Mouse (Mus musculus): ENCODE measurements at regions not wholly inside any gene's neighbourhood (a gene's known extent, or its start where the extent isn't known, plus 50 kb on each side); places are given as distances from the start of the nearest gene placed in this dataset.
A peak's percentile ranks its signal among the peaks of the same experiment; 100 is the strongest.

- H3K27me3 ChIP-seq (ENCODE audit: insufficient read depth, low read length) = no peaks in the 10 kb centered on the region
- ATAC-seq (ENCODE audit: extremely low read depth, insufficient number of reproducible peaks, low FRiP score, poor library complexity, severe bottlenecking) (no peak), DNase-seq (ENCODE audit: low spot score) (no peak)
- no peaks in the 10 kb centered on the region for H3K4me1 ChIP-seq (ENCODE audit: insufficient read depth, low read depth, low read length)
- peaks cover 11% of the 10 kb centered on the region for H3K9me3 ChIP-seq (replicated peaks)
- no peak overlapping the region for H3K4me3 ChIP-seq (ENCODE audit: low read depth, low read length)
- no peak for TF ChIP-seq GATA2 (IDR thresholded peaks at IDR 0.05; ENCODE audit: borderline replicate concordance, low read depth, low read length)
- no peak for TF ChIP-seq CTCF (IDR thresholded peaks at IDR 0.05; ENCODE audit: low read depth, low read length)
- no peak for TF ChIP-seq POLR2AphosphoS5 (IDR thresholded peaks at IDR 0.05; ENCODE audit: insufficient replicate concordance, low read depth, low read length)
- no peak for TF ChIP-seq GATA1 (IDR thresholded peaks at IDR 0.05; ENCODE audit: borderline replicate concordance, low read length)
- no peaks in the 10 kb centered on the region for H3K36me3 ChIP-seq (replicated peaks)
These were observed 315.4 kb upstream of the Dnajc24 start for GRCm38 (mm10) chr2:106318695-106319266.

DNA sequence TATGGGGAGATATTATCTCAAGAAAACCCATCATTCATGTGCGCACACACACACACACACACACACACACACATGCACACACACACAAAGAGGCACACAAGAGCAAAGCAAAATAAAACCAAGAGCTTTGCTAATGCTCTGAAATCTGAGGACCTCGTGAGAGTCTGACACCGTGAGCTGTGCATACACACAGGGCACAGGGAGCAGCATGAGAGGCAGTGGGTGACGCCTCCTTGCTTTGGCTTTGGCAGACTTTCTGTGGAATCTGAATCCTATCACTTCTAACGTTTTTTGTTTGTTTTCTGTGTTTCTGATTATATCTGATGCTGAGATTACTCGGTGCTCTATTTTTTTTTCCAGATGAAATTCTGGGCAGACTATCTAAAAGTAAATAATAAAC is 343.4 kb upstream of the Dnajc24 start:
- ATAC-seq (ENCODE audit: extremely low read depth, insufficient number of reproducible peaks, low FRiP score, poor library complexity, severe bottlenecking) = no peak

DNA sequence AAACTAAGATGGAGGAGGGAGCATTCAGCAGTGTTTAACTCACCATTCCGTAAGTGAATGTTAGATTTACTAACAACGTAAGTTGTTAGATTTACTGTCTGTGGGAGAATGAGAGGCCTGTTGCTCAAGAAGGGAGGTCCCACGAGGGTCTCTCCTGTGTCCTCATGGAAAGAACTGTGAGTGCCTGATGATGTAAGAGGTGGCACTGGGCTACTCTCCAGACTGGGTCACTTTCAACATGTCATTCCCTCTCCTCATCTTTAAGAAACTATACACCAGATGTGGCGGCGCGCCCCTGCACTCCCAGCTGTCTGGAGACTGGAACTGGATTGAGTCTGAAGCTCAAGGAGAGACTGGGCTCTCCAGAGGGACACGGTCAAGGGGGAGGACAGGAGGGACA is 343.9 kb upstream of the Dnajc24 start:
- no peak for DNase-seq (ENCODE audit: low spot score)
- TF ChIP-seq GATA1 (IDR thresholded peaks at IDR 0.05; ENCODE audit: borderline replicate concordance, low read length) = no peak
- TF ChIP-seq CTCF (IDR thresholded peaks at IDR 0.05; ENCODE audit: low read depth, low read length) = no peak
- no peak for TF ChIP-seq TAL1 (conservative IDR thresholded peaks at IDR 0.05; ENCODE audit: low read depth, low read length)
- no peak for TF ChIP-seq POLR2AphosphoS5 (IDR thresholded peaks at IDR 0.05; ENCODE audit: insufficient replicate concordance, low read depth, low read length)
- TF ChIP-seq GATA2 (IDR thresholded peaks at IDR 0.05; ENCODE audit: borderline replicate concordance, low read depth, low read length) = no peak
- no peak for ATAC-seq (ENCODE audit: extremely low read depth, insufficient number of reproducible peaks, low FRiP score, poor library complexity, severe bottlenecking)
- Histone ChIP-seq H3K9me3 (replicated peaks) (peaks cover 17% of the 10 kb centered on the region), H3K27me3 (ENCODE audit: insufficient read depth, low read length) (no peaks in the 10 kb centered on the region), H3K36me3 (replicated peaks) (no peaks in the 10 kb centered on the region), H3K4me3 (ENCODE audit: low read depth, low read length) (no peak overlapping the region), H3K4me1 (ENCODE audit: insufficient read depth, low read depth, low read length) (no peaks in the 10 kb centered on the region)

More for the DNA sequence above, 343.4 kb upstream of the Dnajc24 start:
- Histone ChIP-seq H3K4me3 (ENCODE audit: low read depth, low read length) (no peak overlapping the region), H3K9me3 (replicated peaks) (peaks cover 18% of the 10 kb centered on the region), H3K36me3 (replicated peaks) (no peaks in the 10 kb centered on the region), H3K27me3 (ENCODE audit: insufficient read depth, low read length) (no peaks in the 10 kb centered on the region), H3K4me1 (ENCODE audit: insufficient read depth, low read depth, low read length) (no peaks in the 10 kb centered on the region)
- TF ChIP-seq GATA2 (IDR thresholded peaks at IDR 0.05; ENCODE audit: borderline replicate concordance, low read depth, low read length) = no peak
- no peak for TF ChIP-seq GATA1 (IDR thresholded peaks at IDR 0.05; ENCODE audit: borderline replicate concordance, low read length)
- TF ChIP-seq POLR2AphosphoS5 (IDR thresholded peaks at IDR 0.05; ENCODE audit: insufficient replicate concordance, low read depth, low read length) = no peak
- no peak for TF ChIP-seq TAL1 (conservative IDR thresholded peaks at IDR 0.05; ENCODE audit: low read depth, low read length)
- no peak for TF ChIP-seq CTCF (IDR thresholded peaks at IDR 0.05; ENCODE audit: low read depth, low read length)
- DNase-seq (ENCODE audit: low spot score) = no peak

- H3K36me3 ChIP-seq (replicated peaks) = no peaks in the 10 kb centered on the region
- H3K4me1 ChIP-seq (ENCODE audit: insufficient read depth, low read depth, low read length) = no peaks in the 10 kb centered on the region
- peaks cover 10% of the 10 kb centered on the region for H3K9me3 ChIP-seq (replicated peaks)
- no peak; the same call in 1 of the 2 replicates for ATAC-seq (ENCODE audit: extremely low read depth, insufficient number of reproducible peaks, low FRiP score, poor library complexity, severe bottlenecking)
- TF ChIP-seq CTCF (IDR thresholded peaks at IDR 0.05; ENCODE audit: low read depth, low read length) (no peak), POLR2AphosphoS5 (IDR thresholded peaks at IDR 0.05; ENCODE audit: insufficient replicate concordance, low read depth, low read length) (no peak), TAL1 (conservative IDR thresholded peaks at IDR 0.05; ENCODE audit: low read depth, low read length) (no peak), GATA2 (IDR thresholded peaks at IDR 0.05; ENCODE audit: borderline replicate concordance, low read depth, low read length) (no peak), GATA1 (IDR thresholded peaks at IDR 0.05; ENCODE audit: borderline replicate concordance, low read length) (no peak)
- no peak for DNase-seq (ENCODE audit: low spot score)
- H3K27me3 ChIP-seq (ENCODE audit: insufficient read depth, low read length) = no peaks in the 10 kb centered on the region
- H3K4me3 ChIP-seq (ENCODE audit: low read depth, low read length) = no peak overlapping the region
These were observed 337.5 kb upstream of the Mpped2 start for GRCm38 (mm10) chr2:106355565-106355964.

DNA sequence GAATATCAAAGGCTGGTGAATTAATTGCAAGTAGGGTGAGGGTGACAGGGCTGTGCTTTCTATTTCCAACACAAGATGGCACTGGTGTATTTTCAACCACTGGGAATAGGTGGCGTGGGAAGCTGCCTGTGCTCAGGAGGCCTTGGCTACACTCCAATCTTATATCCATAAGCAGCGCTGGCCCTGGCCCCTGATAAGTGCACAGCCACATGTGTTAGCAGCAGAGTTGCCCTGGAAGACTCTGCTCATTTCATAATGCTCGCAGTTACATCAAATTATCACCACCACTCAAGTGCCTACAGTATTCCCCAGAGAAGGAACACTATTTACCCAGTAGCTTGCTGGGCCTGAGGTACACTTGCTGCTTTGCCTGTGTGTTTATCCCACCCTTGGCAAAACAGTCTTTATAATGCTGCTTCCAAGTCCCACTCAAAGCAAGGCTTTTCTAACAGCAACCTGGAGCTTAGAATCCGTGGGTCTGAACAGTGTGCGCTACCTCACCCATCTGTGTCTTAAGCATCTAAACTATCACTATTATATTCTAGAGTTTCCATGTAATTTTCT is 337.0 kb upstream of the Mpped2 start:
- peak; percentile 34; the same call in 1 of the 2 replicates for ATAC-seq (ENCODE audit: extremely low read depth, insufficient number of reproducible peaks, low FRiP score, poor library complexity, severe bottlenecking)
- DNase-seq (ENCODE audit: low spot score) = no peak
- Histone ChIP-seq H3K4me1 (ENCODE audit: insufficient read depth, low read depth, low read length) (no peaks in the 10 kb centered on the region), H3K4me3 (ENCODE audit: low read depth, low read length) (no peak overlapping the region), H3K9me3 (replicated peaks) (peaks cover 10% of the 10 kb centered on the region), H3K27me3 (ENCODE audit: insufficient read depth, low read length) (no peaks in the 10 kb centered on the region), H3K36me3 (replicated peaks) (no peaks in the 10 kb centered on the region)
- TF ChIP-seq GATA1 (IDR thresholded peaks at IDR 0.05; ENCODE audit: borderline replicate concordance, low read length) (no peak), POLR2AphosphoS5 (IDR thresholded peaks at IDR 0.05; ENCODE audit: insufficient replicate concordance, low read depth, low read length) (no peak), TAL1 (conservative IDR thresholded peaks at IDR 0.05; ENCODE audit: low read depth, low read length) (no peak), GATA2 (IDR thresholded peaks at IDR 0.05; ENCODE audit: borderline replicate concordance, low read depth, low read length) (no peak), CTCF (IDR thresholded peaks at IDR 0.05; ENCODE audit: low read depth, low read length) (no peak)

- DNase-seq (ENCODE audit: low spot score) (no peak), ATAC-seq (ENCODE audit: extremely low read depth, insufficient number of reproducible peaks, low FRiP score, poor library complexity, severe bottlenecking) (no peak)
- no peaks in the 10 kb centered on the region for H3K4me1 ChIP-seq (ENCODE audit: insufficient read depth, low read depth, low read length)
- peaks cover 15% of the 10 kb centered on the region for H3K9me3 ChIP-seq (replicated peaks)
- TF ChIP-seq POLR2AphosphoS5 (IDR thresholded peaks at IDR 0.05; ENCODE audit: insufficient replicate concordance, low read depth, low read length) (no peak), GATA1 (IDR thresholded peaks at IDR 0.05; ENCODE audit: borderline replicate concordance, low read length) (no peak), CTCF (IDR thresholded peaks at IDR 0.05; ENCODE audit: low read depth, low read length) (no peak), GATA2 (IDR thresholded peaks at IDR 0.05; ENCODE audit: borderline replicate concordance, low read depth, low read length) (no peak)
- no peak overlapping the region for H3K4me3 ChIP-seq (ENCODE audit: low read depth, low read length)
- no peaks in the 10 kb centered on the region for H3K27me3 ChIP-seq (ENCODE audit: insufficient read depth, low read length)
- no peaks in the 10 kb centered on the region for H3K36me3 ChIP-seq (replicated peaks)
These were observed 324.4 kb upstream of the Mpped2 start for GRCm38 (mm10) chr2:106368641-106369040.

Data from G1E (cell line).